Mouse (Mus musculus) hindbrain, embryonic 15.5 days (tissue): ENCODE measurements around the gene Polr2f. TPM values are rescaled to one million over a fixed set of nuclear protein-coding genes. Genes with fewer than 3 reads are reported as not detected.

ENCODE experiments used
- ATAC-seq: fragments of 200-750 bp; cut with Nextera tagmentation; 2 replicates; pipeline ENCODE4 v1.8.0; 2017; ENCODE audit warnings: low read depth, moderate number of reproducible peaks, moderate TSS enrichment; ENCODE audit not compliant: low FRiP score
- H3K27ac ChIP-seq: fragments of 300-500 bp; sonication (generic); replicated peaks from 2 replicates; pipeline ENCODE4 v1.5.1; 2015; ENCODE audit warnings: mild to moderate bottlenecking, inconsistent platforms
- H3K27me3 ChIP-seq: fragments of 300-500 bp; sonication (generic); 2 replicates; pipeline ENCODE4 v1.6.1; 2015; ENCODE audit warnings: control low read depth, inconsistent platforms
- H3K36me3 ChIP-seq: fragments of 300-500 bp; sonication (generic); 2 replicates; pipeline ENCODE4 v1.6.1; 2015; ENCODE audit warnings: control low read depth, inconsistent platforms
- H3K4me1 ChIP-seq: fragments of 300-500 bp; sonication (generic); replicated peaks from 2 replicates; pipeline ENCODE4 v1.6.1; 2015; ENCODE audit warnings: control low read depth, inconsistent platforms
- H3K4me2 ChIP-seq: fragments of 300-500 bp; sonication (generic); 2 replicates; pipeline ENCODE4 v1.6.1; 2015; ENCODE audit warnings: moderate library complexity, mild to moderate bottlenecking, inconsistent platforms
- H3K4me3 ChIP-seq: fragments of 300-500 bp; sonication (generic); 2 replicates; pipeline ENCODE4 v1.5.1; 2015; ENCODE audit warnings: mild to moderate bottlenecking, inconsistent platforms
- H3K9ac ChIP-seq: fragments of 300-500 bp; sonication (generic); 2 replicates; pipeline ENCODE4 v1.6.1; 2015; ENCODE audit warnings: inconsistent platforms
- H3K9me3 ChIP-seq: fragments of 300-500 bp; sonication (generic); 2 replicates; pipeline ENCODE4 v1.6.1; 2016; ENCODE audit warnings: control low read depth, inconsistent platforms
- WGBS: fragments of 180-500 bp; shearing (Covaris S2); methylation state at CpG from one replicate; pipeline ENCODE4 v1.1.7; 2015; 5-methylcytosine and 5-hydroxymethylcytosine counted together
- polyA plus RNA-seq: library from polyadenylated mRNA; unstranded; fragments of >200 nt; fragmentation: Nextera tagmentation; extraction: Ambion mirVana; gene quantifications from 2 replicates; pipeline ENCODE4 v1.2.1, GENCODE M21; 2015

The Polr2f gene
- polyA plus RNA-seq, 1 experiment from 2014 or later, result 258 TPM

DNA sequence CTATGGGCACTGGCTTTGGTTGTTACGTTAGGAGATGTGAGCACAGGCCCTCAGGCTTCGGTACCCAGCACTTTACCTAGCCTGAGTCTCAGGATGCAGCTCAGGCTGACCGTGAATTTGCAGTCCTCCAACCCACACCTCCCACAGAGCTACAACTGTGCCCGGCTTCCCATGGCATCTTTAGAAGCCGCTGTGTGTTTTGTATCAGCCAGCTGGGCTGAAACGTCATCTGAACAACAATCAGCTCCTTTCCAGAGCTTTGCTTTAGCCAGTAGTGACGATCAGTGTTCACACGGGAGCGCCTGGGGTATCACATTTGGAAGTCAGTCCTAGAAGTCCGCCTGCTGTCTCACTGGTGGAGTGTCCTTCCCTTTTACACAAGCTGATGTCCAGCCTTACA, 37.5 kb upstream of the Polr2f start:
- Histone ChIP-seq H3K4me1 (peaks cover 9% of the 10 kb centered on the region), H3K4me2 (no peak overlapping the region), H3K9ac (no peak overlapping the region), H3K9me3 (no peaks in the 10 kb centered on the region), H3K4me3 (no peak overlapping the region), H3K27ac (no peak overlapping the region), H3K27me3 (no peaks in the 10 kb centered on the region), H3K36me3 (no peaks in the 10 kb centered on the region)
- ATAC-seq, result no peak
- 62% methylated on average over 10 of the region's 10 CpGs for WGBS

DNA sequence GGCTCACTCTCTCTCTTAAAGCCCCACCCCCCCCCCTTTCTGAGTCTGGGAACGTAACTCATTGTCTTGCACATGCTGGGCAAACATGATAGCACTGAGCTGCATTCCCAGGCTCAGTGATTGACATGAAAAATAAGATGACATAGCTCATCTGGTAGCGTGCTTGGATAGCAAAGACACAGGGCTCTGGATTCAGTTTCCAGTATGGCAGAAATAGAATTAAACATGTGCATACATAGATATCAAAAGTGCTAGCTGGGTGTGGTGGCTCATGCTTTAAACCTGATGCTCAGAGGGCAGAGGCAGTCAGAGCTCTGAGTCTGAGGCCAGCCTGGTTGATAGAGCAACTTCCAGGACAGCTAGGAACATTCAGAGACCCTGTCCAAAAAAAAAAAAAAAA, 35.0 kb upstream of the Polr2f start:
- no peak overlapping the region for H3K9ac ChIP-seq
- no peak for ATAC-seq
- no peak overlapping the region for H3K4me3 ChIP-seq
- H3K9me3 ChIP-seq, result no peaks in the 10 kb centered on the region
- H3K4me2 ChIP-seq, result no peak overlapping the region
- H3K4me1 ChIP-seq, result peaks cover 21% of the 10 kb centered on the region
- 43% methylated on average over 2 of the region's 2 CpGs for WGBS
- H3K27ac ChIP-seq, result no peak overlapping the region
- H3K36me3 ChIP-seq, result no peaks in the 10 kb centered on the region
- H3K27me3 ChIP-seq, result no peaks in the 10 kb centered on the region

DNA sequence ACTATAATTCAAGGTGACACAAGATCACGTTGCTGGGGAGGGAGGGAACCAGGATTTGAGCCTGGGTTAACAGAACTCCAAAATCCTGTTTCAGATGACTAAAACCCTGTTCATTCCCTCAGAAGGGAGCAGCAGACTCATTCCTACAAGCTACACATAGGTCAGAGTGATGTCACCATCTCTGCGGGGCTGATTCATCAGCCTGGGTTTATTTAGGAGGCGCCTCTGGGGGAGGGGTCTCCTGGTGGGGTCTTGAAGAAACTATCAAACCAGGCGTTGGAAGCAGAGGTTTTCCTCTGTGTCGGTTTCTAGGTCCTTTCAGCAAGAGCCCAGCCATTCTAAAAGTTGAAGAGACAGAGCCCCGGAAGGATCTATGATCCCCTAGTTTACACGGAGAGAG, 32.8 kb upstream of the Polr2f start:
- peak overlapping the region; percentile 96 for H3K4me2 ChIP-seq
- H3K9ac ChIP-seq, result no peak overlapping the region
- no peaks in the 10 kb centered on the region for H3K36me3 ChIP-seq
- no peak for ATAC-seq
- H3K9me3 ChIP-seq, result no peaks in the 10 kb centered on the region
- H3K4me1 ChIP-seq, result peaks cover 33% of the 10 kb centered on the region
- WGBS, result 17% methylated on average over 7 of the region's 7 CpGs
- H3K27me3 ChIP-seq, result no peaks in the 10 kb centered on the region
- peak overlapping the region; percentile 82; the same call in 1 of the 2 replicates for H3K27ac ChIP-seq
- peak overlapping the region; percentile 95 for H3K4me3 ChIP-seq

DNA sequence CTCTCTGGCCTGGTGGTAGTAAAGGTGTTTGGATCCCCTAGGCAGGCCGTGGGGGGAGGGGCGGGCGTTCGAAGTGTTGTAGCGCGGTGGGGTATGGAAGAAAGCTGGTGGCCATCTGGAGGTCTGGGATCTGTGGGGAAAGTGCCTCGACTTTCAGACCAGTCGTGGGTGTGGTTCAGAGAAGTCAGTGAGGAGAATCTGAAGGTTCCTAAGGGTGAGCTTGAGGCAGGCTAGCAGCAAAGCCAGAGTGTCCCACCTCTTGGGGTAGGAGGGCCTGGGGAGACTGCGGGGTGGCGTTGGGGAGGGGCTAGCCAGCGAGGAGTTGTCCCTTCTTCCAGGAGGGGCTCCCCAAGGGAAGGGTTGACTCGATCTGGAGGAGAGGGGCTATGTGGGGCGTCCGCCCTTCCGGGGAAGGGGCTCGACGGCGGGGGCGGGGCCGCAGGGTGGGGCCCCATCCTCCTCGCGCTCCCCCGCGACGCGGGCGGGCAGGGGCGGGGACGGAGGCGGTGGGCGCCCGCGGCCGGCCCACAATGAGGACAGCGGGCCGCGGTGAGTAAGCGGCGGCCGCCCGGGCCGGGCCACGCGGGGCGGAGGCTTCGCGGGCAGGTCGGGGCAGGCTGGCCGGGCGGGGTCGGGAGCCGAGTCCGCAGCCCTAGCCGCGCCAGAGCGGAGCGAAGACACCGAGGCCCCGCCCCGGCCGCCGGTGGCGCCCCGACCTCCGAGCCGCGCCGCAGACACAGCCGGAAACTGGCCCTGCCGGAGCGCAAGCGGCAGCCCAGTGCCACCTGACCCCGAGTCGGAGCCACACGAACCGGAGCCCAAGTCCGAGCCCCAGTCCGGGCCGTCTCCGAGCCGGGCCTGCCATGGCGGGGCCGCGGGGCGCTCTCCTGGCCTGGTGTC, 32.1 kb upstream of the Polr2f start, which contains the start of gene Micall1:
Micall1 (plus strand) TSS at position 478 of the 900 bp plus-strand sequence.
- Histone ChIP-seq H3K36me3 (no peaks in the 10 kb centered on the region), H3K4me3 (peak within 1 kb of the TSS; percentile 95), H3K9me3 (no peaks in the 10 kb centered on the region), H3K27ac (peak within 1 kb of the TSS; percentile 82), H3K4me1 (peaks cover 33% of the 10 kb centered on the region), H3K27me3 (no peaks in the 10 kb centered on the region), H3K9ac (peak within 1 kb of the TSS; percentile 93), H3K4me2 (peak within 1 kb of the TSS; percentile 96)
- under 1% methylated on average over 65 of the region's 85 CpGs for WGBS
- ATAC-seq, result peak; percentile 62

DNA sequence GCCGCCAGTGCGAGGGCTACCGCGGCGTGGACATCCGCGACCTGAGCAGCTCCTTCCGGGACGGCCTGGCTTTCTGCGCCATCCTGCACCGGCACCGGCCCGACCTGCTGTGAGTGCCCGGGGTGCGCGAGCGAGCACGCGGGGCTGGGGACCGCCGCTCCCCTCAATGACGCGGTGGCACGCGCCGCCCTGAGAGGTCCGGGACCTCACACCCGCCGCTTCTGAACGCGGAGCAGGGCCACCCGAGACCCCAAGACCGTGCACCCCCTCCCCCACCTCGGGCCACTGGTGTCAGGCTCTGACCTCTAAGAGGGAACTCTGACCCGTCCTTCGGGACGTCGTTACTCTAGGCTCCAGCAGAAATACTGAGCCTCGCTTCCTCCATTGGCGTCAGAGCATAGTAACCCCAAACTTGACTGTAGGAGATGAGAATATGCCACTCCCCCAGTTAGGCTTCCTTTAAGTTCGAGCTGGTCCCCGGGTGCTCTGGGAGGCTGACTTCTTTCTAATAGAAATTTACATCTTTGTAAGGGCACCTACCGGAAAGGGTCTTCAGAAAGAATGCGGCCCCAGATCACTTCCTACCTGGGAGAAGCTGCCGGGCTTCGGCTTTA, 31.4 kb upstream of the Polr2f start:
- peak overlapping the region; percentile 95 for H3K4me3 ChIP-seq

DNA sequence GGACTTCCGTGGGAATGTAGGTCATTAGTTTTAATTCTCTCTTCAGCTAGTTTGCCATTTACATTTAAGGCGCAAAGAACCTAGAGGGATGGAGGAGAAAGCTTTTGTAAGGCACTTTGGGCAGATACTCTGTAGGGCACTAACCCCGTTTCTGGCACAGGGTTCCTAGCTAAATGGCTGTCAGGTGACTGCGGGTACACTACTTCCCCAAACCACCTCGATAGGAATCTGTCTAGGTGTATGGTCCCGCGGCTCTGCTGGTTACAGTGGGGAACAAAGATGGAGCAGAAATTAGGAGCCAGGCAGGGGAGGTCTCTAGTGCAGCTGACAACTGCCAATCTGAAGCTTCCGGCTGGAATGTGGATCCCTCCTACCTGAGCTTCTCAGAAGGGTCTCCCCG, 30.8 kb upstream of the Polr2f start:
- 14% methylated on average over 9 of the region's 9 CpGs for WGBS
- H3K9ac ChIP-seq, result peak overlapping the region; percentile 93
- H3K4me3 ChIP-seq, result peak overlapping the region; percentile 95
- ATAC-seq, result no peak
- no peak overlapping the region for H3K27ac ChIP-seq
- peak overlapping the region; percentile 96 for H3K4me2 ChIP-seq
- H3K4me1 ChIP-seq, result peaks cover 33% of the 10 kb centered on the region
- no peaks in the 10 kb centered on the region for H3K27me3 ChIP-seq
- H3K36me3 ChIP-seq, result peaks cover 4% of the 10 kb centered on the region
- H3K9me3 ChIP-seq, result no peaks in the 10 kb centered on the region

More for the DNA sequence above, 31.4 kb upstream of the Polr2f start:
- WGBS, result under 1% methylated on average over 46 of the region's 46 CpGs
- Histone ChIP-seq H3K27ac (peak overlapping the region; percentile 82), H3K27me3 (no peaks in the 10 kb centered on the region), H3K4me2 (peak overlapping the region; percentile 96), H3K9me3 (no peaks in the 10 kb centered on the region), H3K36me3 (no peaks in the 10 kb centered on the region), H3K9ac (peak overlapping the region; percentile 93), H3K4me1 (peaks cover 33% of the 10 kb centered on the region)
- ATAC-seq, result peak; percentile 36

DNA sequence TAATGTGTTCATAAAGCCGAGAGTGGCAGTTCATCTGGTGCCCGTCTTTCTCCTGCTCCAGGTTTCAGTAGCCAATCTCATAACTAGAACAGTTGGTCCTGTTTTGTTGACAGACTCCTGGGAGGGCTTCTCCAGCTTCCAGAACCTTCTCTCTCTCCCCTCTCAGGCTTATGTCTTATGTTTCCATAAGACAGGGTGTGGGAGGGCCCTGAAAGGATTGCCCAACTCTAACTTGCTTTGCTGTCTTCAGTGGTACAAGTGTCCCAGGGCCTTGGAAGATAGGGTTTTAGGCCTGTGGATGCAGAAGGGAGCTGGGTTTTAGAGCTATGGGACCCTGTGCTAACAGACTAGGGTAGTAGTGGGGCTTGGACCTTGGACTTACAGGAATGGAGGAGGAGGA, 30.3 kb upstream of the Polr2f start:
- Histone ChIP-seq H3K36me3 (peaks cover 9% of the 10 kb centered on the region), H3K9ac (peak overlapping the region; percentile 93; the same call in 1 of the 2 replicates), H3K27ac (no peak overlapping the region), H3K9me3 (no peaks in the 10 kb centered on the region), H3K4me1 (peaks cover 33% of the 10 kb centered on the region), H3K4me2 (peak overlapping the region; percentile 96), H3K27me3 (no peaks in the 10 kb centered on the region), H3K4me3 (peak overlapping the region; percentile 95)
- ATAC-seq, result no peak
- WGBS, result 66% methylated on average over 2 of the region's 2 CpGs

DNA sequence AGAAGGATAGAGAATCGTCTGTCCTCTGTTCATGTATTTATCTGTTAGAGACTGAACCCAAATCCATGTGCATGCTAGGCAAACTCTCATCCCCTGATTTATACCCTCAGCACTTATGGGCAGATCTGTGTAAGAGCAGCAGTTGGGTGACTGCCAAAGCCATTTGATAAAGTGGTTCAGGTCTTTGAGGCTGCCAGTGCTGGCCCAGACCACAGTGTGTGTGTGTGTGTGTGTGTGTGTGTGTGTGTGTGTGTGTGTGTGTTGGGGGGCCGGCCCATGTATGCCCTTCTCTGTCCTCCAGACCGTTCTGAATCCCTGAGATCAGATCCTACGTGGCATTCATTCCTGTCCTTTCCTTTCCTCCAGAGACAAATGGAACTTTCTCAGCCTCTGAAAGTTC, 29.0 kb upstream of the Polr2f start:
- Histone ChIP-seq H3K27me3 (no peaks in the 10 kb centered on the region), H3K9me3 (no peaks in the 10 kb centered on the region), H3K9ac (no peak overlapping the region), H3K4me1 (peaks cover 33% of the 10 kb centered on the region), H3K36me3 (peaks cover 12% of the 10 kb centered on the region), H3K27ac (no peak overlapping the region), H3K4me2 (no peak overlapping the region), H3K4me3 (no peak overlapping the region)
- WGBS, result 80% methylated on average over 4 of the region's 4 CpGs
- no peak for ATAC-seq

DNA sequence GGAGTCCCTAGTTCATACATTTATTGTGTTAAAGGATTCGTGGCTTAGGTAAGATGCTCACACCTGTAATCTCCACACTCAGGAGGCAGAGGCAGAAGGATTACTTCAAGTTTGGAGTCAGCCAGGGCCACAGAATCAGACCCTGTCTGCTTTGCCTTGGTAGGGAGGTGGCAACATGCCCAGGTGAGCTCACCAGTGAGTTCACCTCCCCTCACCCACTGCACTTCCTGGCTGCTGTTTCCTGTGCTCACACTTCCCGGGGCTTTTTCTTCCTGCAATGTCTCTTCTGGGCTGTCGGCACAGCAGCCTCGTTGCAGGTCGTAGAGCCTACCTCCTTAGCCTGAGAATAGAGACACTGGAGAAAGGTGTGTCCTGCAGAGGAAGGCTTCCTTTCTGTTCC, 25.5 kb upstream of the Polr2f start:
- no peak for ATAC-seq
- peaks cover 26% of the 10 kb centered on the region for H3K36me3 ChIP-seq

DNA sequence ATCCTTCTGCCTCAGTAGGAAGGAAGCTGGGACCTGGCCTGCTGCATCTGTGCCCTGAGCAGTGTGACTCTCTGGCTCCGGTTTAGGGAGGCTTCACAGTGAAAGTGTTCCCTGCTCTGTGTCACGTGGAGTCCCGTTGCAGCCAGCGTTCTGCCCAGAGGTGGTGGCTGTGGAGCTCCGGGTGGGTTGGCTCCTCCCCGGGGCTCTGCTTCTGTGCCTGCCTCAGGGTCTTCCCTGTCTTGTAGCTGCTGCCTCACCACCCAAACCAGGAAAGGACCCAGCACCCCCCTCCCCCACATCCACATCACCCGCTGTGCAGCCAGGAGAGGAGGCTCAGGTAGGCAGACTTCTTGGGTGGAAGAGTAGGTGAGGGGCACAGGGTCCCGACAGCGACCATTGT, 21.3 kb upstream of the Polr2f start:
- H3K36me3 ChIP-seq, result peaks cover 40% of the 10 kb centered on the region
- WGBS, result 89% methylated on average over 9 of the region's 9 CpGs
- H3K27ac ChIP-seq, result no peak overlapping the region

More for the DNA sequence above, 25.5 kb upstream of the Polr2f start:
- no peak overlapping the region for H3K9ac ChIP-seq
- no peak overlapping the region for H3K4me3 ChIP-seq
- no peak overlapping the region for H3K27ac ChIP-seq
- H3K27me3 ChIP-seq, result no peaks in the 10 kb centered on the region
- peaks cover 17% of the 10 kb centered on the region for H3K4me1 ChIP-seq
- WGBS, result 64% methylated on average over 5 of the region's 5 CpGs
- H3K4me2 ChIP-seq, result no peak overlapping the region
- H3K9me3 ChIP-seq, result no peaks in the 10 kb centered on the region

DNA sequence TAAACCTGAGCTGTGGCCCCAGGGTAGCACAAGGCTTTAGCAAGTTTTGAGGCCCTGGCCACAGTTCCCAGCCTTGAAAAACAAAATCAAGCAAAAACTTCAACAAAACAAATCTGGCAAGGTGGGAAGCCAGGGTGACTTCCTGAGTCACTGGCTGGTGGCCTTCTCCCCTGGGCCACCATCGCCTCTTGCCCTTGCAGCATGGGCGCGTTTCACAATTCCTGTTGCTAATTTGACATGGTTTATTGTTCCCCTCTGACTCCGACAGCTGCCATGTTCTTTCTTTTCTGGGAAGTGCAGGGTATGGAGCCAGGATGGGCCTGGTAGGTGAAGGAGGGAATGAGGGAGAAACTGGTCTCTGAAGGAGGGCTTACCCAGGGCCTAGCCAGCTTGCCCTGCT, 18.7 kb upstream of the Polr2f start:
- no peak overlapping the region for H3K4me3 ChIP-seq
- no peak overlapping the region for H3K4me2 ChIP-seq
- no peaks in the 10 kb centered on the region for H3K9me3 ChIP-seq
- H3K27ac ChIP-seq, result no peak overlapping the region
- 43% methylated on average over 4 of the region's 4 CpGs for WGBS
- no peak for ATAC-seq
- H3K4me1 ChIP-seq, result no peaks in the 10 kb centered on the region
- H3K36me3 ChIP-seq, result peaks cover 38% of the 10 kb centered on the region
- no peak overlapping the region for H3K9ac ChIP-seq
- no peaks in the 10 kb centered on the region for H3K27me3 ChIP-seq

More for the DNA sequence above, 21.3 kb upstream of the Polr2f start:
- no peaks in the 10 kb centered on the region for H3K9me3 ChIP-seq
- no peak for ATAC-seq
- no peak overlapping the region for H3K4me2 ChIP-seq
- no peaks in the 10 kb centered on the region for H3K27me3 ChIP-seq
- no peak overlapping the region for H3K4me3 ChIP-seq
- no peaks in the 10 kb centered on the region for H3K4me1 ChIP-seq
- no peak overlapping the region for H3K9ac ChIP-seq

DNA sequence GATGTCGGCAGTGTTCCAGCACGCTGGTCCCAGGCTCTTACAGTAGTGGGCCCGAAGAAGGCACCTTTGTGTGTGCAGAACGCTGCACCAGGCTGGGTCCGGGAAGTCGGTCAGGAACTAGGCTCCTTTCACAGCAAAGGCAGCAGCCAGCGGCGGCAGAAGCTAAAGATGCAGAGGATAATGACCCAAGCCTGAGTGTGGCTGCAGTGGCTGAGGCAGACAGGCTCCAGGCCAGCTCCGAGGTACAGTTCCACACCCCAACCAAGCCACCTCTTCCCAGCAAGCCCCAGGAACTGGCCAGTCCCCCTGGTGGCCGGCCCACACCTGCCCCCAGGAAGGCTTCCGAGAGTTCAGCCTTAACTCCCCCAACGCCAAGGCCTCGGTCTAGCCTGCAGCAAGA, 18.3 kb upstream of the Polr2f start:
- Histone ChIP-seq H3K36me3 (peaks cover 42% of the 10 kb centered on the region), H3K4me2 (no peak overlapping the region), H3K4me1 (no peaks in the 10 kb centered on the region), H3K9ac (no peak overlapping the region), H3K9me3 (no peaks in the 10 kb centered on the region), H3K27ac (no peak overlapping the region), H3K27me3 (no peaks in the 10 kb centered on the region), H3K4me3 (no peak overlapping the region)
- WGBS, result 87% methylated on average over 13 of the region's 13 CpGs
- no peak for ATAC-seq
